Mouse (Mus musculus): ENCODE measurements around the gene Cdk5.
A peak's percentile ranks its signal among the peaks of the same experiment; 100 is the strongest.

The Cdk5 gene

DNA sequence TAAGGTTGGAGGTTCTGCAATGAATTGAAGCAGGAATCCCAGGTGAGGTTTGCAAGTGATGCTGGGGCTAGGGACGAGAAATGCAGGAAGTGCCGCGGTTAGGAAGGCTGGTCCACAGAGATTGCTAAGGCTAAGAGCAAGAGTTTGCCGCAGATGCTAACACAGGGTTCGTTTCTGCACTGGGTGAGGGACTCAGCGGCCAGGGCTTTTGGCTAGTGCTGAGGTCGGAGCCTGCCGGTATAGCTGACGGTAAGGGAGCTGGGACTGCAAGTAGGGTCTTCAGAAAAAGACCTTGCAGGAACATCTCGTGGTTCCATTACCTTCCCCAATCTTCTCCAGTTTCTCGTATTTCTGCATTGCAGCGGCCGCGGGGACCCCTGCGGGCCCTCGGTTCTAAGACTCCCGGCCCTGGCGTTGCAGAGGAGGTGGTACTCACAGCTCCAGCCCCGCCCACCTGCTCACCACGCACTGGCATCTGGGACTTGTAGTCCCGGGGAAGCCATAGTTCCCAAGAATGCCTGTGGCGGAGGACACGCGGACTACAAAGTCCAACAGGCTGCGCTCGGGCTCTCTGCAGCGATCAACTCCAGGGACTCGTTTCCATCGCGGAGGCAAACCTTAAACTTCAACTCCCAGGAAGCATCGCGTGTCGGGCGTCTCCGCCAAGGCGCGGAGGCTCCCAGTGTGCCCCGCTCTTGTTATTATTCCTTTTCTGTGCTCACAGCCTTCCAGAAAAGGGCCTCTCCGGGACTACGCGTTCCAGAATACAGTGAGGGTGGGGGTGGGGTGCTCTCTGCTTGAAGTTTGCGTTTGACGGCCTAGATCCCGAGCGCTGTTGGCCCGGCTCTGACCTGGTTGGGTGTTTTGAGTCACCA, at the start of gene Cdk5, which contains the start of gene Slc4a2:
Cdk5 (minus strand) TSS at position 402 of the 875 bp plus-strand sequence.
Slc4a2 (plus strand) TSS at position 709 of the 875 bp plus-strand sequence.
- DNase-seq (ENCODE audit: low spot score), result peak; percentile 100

DNA sequence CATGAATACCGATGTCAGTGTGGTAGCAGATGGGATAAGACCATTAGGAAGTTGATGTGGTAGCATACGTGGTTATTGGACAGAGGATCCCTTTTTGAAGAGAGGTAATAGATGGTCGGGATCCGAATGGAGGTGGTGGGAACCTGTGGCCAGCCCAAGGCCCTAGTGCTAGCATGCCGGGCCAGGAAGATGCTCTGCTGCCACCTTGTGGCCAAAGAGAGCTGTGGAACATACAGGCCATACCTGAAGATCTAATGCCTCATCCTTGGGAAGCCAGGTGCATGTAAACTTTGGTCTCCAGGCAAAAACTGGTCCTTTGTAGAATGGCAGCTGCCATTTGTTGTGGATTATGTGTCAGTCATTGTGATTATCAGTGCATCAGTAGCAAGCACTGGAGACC, 47.3 kb upstream of the Cdk5 start:
- DNase-seq (ENCODE audit: low spot score), result peak; percentile 78

DNA sequence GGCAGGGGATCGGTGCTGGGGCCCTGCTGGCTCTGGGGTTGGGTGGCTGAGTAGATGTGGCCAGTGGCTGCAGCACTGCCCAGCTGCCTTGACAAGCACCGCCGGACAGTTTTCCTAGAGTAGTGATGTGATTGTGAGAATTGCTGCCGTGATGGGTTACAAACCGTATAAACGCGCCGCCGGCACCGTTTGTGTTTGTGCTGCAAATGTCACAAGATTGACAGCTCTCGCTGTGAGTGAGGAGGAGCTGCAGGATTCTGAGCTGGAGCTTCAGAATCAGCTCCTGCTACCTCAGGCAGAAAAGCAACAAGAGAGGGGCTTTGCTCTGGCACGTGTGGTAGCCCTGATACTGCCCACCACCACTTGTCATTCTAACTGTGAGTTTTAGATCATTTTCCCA, 43.4 kb upstream of the Cdk5 start:
- DNase-seq (ENCODE audit: low spot score), result no peak

DNA sequence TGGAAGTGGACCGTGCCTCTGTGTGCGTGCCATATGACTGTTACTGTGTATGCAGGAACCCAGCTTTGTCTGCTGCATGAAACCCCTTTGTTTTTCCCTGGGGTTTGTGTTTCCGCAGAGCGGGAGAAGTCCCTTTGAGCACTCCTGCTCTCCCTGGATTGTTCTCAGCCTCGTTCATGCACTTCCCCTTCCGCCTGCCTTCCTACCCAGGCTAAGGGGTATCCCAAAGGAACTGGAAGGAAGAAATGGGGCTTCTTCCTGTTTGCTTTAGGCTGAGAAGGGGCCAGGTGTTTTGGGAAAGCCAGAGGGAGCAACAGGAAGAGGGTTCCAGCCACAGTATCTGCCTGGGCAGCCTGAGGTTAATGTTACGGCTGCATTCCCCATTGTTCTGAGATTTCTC, 32.3 kb upstream of the Cdk5 start:
- DNase-seq (ENCODE audit: low spot score), result no peak

DNA sequence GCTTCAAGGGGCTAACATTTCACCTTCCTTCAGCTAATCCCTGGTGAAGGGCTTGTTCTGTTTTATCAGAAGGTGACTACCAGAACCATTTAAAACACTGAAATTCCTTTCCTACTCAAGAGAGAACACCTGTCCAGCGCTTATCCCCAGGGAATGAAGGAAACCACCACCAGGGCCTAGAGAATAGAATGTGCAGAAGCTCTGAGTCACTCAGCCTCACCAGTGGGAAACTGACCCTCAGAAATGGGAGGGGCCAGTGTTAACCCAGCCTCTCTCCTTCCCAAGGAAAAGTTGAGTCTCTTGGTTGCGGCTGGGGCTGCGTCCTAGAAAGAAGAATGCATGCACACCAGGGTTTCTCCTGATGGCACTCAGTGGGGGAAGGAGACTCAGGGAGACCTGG, 31.7 kb upstream of the Cdk5 start:
- DNase-seq (ENCODE audit: low spot score), result no peak

DNA sequence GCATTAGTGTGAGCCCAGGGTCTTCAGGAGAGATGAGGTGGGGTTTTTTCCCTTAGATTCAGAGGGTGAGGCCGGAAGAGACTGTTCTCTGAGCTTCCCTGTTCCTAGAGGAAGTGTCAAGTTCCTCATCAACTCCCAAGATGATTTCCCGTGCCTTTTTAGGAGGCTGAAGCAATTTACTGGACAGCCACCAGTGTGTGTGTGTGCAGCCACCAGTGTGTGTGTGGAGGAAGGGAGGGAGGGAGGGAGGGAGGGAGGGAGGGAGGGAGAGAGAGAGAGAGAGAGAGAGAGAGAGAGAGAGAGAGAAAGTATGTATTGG, 30.6 kb upstream of the Cdk5 start:
- peak; percentile 52 for DNase-seq (ENCODE audit: low spot score)

DNA sequence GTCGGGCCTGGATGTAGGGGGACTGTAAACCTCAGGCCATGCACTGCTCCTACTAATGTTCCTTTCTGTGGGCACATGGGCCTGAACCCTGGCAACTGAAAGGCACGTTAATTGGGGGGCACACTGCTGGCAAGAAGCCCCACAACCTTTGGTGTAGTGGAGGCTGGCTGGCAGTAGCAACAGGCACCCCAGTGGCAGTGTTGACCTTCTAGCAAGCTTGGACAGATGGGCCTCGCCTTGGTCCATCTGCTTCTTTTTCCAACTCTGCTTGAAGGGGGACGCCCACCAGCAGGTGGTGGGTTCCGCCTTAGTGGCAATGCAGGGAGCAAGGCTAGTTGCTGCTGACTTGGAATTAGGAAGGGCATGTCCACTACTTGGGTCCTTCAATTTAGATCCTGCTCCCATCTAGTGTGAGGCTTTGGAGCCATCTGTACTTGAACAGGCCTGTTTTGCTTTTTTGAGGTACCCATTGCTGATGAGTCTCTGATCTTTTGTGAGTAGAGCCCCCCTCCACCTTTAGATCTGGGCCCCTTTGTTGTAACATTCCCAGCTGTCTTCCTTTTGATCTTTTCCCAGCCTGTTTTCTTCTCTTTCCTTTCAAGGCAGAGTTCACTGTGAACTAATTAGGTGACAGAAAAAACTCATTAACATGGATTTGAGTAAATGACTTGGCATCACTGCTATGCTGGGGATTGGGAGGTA, 30.1 kb upstream of the Cdk5 start:
- DNase-seq (ENCODE audit: low spot score), result no peak

DNA sequence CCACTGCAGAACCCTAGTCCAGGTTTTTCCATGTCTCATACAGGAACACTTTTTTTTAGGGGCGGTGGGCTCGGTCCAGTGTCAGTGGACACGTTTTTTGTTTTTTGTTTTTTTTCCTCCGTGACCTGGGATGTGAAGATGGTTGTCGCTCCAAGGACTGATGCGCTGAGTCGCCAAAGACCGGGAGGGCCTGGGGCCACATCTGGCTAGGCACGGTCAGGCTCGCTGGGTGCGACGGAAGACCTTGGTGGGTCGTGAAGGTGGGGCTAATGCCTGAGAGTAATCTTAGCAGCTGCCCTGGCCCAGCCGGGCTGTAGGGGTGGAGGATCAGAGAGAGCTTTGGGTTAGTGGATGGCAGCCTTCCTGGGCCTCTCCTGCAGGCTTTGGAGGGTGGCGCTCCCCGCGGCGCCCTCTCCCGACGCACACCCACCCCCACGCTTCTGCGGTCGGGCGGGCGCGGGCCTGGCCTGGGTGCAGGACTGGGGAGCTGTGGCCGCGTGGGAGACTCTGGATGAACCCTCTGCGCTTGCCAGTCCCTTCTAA, 29.4 kb upstream of the Cdk5 start:
- peak; percentile 23 for DNase-seq (ENCODE audit: low spot score)

DNA sequence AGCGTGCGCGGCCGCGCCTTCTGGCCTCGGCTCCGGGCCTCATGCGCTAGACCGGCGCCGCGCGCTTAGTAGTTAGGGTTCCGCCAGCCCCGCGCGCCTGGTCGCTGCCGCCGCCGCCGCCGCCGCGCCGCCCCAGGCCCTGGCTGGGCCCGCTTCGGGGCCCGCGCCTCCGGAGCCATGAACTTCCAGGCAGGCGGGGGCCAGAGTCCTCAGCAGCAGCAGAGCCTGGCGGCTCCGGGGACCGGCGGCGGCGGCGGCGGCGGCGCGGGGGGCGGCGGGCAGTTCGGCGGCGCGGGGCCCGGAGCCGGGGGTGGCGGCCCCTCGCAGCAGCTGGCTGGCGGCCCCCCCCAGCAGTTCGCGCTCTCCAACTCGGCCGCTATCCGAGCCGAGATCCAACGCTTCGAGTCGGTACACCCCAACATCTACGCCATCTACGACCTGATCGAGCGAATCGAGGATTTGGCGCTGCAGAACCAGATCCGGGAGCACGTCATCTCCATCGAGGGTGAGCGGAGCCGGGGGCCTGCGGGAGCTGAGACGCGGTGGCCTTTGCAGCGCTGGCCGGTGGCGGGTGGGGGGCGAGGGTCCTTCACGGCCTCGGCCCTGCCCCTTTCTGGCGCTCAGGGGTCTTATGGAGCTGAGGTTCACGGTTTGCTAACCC, 28.8 kb upstream of the Cdk5 start, which contains the start of gene Agap3:
Agap3 (plus strand) TSS at position 148 of the 661 bp plus-strand sequence.
- peak; percentile 31 for DNase-seq (ENCODE audit: low spot score)

DNA sequence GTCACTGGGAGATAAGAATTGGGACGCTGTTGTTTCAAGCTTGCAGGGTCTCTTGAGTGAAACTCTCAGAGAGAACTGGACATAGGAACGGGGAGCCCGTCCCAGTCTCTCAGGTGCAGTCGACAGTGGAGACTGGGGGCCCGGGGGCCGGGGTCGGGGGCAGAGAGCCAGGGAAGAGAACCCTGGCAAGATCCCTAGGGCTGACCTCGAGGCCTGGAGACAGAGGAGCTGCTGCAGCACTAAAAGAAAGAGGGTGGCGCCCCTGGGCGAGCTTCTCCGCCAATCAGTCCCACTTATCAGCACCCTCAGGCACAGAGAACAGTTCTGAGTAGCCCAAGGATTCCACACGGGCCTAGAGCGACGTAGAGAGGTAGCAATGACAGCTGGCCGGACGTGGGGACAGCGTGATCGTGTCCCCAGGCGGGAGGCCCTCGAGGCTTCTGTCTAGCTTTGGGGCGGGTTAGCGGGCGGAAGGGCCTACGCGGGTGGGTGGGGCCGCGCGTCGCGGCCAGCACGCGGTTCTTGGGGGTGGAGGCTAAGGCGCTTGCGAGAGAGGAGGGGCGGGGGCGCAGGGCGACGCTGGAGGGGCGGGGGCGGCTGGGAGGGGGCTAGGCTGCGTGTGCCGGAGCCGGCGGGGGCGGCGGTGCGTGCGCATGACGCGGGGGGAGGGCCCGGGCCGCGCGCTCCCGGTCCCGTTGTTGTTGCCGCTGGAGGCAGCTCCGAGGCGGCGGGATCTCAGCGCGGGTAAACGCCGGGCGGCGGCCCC, 28.1 kb upstream of the Cdk5 start:
- peak; percentile 83 for DNase-seq (ENCODE audit: low spot score)

DNA sequence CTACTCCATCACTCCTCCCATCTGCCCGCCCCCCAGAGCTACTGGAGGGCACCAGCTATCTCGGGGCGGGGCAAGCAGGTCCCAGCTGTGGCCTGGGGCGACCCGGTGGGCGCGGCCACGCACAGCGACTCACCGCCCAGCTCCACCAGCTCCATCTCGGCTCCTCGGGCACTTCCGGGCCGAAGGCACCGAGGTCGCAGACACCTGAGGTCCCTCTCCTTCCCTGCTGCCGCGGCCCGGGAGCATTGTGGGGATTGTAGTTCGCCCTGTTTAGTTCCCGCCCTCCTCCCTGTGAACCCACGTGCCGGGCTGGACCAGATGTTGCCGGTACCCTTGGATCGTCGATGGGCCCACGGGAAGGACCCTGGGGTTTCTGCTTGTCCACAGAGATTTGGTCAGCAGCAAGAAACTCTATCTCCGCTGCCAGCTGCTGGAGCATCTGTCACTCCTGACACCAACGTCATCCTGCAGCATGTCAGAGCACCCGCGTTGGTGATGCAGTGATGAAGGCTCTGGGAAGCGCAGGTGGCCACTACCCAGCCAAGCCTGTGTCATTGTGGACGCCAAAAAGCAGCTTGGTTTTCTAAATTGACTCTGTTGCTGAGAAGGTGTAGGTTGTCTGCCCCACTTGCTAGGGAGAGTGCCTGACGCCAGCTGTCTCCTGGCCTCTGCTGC, 24.4 kb upstream of the Cdk5 start, which contains the start of gene Tmub1:
Tmub1 (minus strand) TSS at position 231 of the 675 bp plus-strand sequence.
- DNase-seq (ENCODE audit: low spot score), result peak; percentile 70

DNA sequence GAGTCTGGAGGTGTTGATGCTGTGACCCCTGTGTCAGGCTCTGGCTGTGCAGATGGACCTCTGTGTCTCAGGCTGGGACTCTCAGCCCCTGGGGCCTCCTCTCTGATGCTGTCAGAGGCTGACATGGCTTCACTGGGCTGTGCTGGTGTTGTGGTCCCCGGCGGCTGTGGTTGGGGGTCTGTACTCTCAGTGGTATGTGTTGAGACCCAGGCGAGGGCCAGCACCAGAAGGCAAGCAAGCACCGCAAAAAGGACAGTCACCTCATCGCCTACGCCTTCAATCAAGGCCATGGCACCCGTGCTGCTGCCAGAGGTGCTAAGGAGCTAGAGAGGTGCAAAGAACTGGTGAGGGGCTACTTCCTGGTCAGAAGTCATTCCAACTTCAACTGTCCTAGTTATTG, 23.3 kb upstream of the Cdk5 start:
- DNase-seq (ENCODE audit: low spot score), result no peak

DNA sequence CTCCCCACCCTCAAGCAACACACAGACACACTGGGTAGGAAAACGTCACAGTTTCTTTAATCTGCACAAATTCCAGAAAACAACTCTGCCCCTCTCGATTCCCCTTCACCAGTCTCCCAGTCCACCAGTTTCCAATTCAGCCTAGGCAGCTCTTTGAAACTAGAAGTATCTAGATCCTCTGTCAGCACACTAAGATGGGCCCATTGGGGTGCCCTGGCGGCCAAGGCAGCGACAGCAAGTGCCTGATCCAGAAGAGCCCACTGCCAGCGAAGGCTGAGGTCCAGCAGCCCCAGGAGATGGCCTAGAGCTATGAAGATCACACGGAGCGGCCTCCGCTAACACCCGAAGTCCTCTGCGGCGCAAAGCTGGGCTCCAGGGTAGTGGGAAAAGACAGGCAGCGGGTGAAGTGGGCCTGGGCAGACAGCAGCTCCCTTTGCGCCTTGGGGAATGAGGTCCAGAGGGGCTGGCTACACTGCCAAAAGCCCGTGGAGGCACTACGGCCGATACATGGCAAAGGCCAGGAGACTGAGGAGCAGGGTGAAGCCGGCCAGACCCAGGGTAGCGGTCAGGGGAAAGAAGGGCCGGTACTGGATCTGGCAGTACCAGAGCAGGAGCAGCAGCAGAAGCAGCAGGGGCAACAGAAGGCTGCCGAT, 22.2 kb upstream of the Cdk5 start:
- no peak for DNase-seq (ENCODE audit: low spot score)

DNA sequence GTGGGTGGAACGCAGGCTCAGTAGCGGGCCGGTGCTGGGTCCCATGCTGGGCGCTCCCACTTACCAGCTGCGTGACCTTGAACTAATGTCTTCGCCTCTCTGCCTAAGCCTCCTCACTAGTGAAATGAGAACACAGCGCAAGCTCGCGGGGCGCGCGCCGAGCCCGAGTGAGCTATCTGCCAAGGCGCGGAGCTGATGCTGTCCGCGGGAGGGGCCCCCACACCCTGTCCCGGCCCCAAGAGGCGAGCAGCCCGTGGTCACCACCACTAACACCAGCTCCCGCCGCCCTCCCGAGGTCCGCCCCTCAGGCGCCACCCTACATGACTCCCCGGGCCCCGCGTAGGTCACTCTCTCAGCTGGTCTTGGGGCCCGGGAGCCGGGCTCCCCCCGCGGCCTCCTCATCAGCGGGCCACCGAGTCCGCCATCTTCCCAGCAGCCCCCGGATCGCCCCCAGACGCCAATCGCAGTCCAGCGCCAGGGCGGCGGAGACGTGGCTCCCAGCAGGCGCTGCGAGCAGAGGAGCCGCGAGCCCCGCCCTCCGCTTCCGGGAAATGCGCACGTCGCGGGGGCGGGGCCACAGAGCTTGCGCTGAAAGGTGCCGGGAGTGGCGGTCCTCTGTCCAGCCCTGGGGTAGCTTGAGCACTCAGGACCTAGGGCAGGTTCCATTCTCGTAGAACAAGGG, 21.6 kb upstream of the Cdk5 start, which contains the start of gene Fastk:
Fastk (minus strand) TSS at position 542 of the 682 bp plus-strand sequence.
- DNase-seq (ENCODE audit: low spot score), result peak; percentile 88

DNA sequence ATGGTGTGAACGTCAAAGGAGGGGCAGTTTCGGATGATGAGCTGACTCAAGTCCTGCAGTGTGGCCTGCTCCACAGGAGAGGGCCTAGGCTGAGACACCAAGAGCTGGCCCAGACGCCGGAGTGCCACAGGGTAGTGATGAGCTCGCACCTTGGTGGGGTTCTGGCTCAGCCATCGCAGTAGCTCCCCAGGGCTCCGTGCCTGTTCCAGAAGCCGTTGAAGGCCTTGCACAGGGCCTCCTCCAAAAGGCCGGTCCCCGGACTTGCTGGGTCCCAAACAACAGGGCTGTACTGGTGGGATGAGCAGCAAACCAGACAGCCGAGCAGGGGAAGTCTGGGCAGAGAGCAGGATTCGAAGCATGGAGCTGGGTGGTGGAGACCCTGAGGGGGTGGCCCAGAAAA, 20.6 kb upstream of the Cdk5 start:
- DNase-seq (ENCODE audit: low spot score), result no peak

DNA sequence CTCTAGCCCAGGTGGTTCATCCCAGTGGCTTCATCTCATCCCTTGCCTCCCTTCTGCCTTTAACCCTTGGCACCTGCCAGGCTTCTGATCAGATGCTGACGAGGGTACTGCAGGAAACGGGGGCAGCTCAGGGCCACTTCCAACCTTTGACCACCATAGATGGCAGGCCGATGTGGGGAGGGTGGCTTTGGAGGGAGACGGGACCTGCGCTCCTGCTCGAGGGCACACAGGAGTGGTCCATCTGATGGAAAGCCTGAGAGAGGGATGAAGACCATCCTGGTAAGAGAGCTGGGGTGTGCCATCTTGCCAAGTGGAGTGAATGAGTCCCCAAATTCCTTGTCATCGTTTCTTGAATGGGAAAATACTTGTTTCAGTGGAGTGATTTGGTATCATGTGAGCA, 19.9 kb upstream of the Cdk5 start:
- DNase-seq (ENCODE audit: low spot score), result no peak

DNA sequence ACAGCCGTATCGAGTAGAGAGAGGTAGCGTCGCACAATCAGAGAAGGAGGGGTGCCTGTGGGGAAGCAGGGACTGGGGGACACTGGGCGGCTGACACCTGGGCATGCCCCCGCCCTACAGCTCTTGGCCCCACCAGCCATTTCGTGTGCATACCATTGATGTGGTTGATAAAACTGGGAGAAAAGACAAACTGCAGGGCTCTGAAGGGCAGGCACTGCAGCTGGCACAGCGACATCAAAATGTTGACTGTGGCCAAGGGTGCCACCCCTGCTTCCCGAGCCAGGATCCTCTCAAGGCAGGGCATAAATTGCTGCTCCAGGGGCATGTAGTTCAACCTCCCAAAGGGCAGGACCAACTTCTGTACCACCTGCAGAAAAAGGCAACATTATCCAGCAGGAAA, 18.7 kb upstream of the Cdk5 start:
- DNase-seq (ENCODE audit: low spot score), result no peak

DNA sequence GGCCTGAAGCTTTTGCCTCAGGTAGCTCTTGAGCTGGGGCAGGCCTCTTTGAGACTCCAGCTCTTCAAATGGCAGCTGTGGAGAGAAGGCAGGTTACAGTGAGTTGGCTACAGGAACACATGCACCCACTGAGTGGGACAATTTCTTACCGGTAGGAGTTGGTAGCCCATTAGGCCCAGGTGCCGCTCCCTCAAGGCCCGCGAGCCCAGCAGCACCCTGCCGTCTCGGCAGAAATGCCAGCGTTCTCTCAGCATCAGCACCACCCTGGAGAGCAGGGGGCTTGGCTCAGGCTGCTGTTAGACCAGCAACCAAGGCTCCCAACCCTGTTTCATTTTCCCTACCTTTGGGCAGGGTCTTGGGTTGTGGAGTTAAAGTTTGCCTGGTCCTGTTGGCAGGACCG, 17.9 kb upstream of the Cdk5 start:
- DNase-seq (ENCODE audit: low spot score), result no peak

DNA sequence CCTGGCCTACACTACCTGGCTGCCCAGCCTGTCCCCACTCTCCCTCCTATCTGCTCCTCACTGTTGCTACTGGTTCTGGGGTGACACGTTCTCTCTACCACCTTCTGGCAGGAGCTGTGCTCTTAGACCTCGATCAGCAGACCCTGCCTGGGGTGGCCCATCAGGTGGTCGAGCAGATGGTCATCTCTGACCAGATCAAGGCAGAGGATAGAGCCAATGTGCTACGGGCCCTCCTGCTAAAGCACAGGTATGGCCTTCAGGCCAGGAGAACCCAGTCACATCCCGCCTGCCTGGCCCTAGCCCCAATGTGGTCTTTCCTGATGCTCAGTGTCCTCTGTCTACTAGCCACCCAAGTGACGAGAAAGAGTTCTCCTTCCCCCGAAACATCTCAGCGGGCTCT, 10.7 kb upstream of the Cdk5 start:
- DNase-seq (ENCODE audit: low spot score), result no peak

DNA sequence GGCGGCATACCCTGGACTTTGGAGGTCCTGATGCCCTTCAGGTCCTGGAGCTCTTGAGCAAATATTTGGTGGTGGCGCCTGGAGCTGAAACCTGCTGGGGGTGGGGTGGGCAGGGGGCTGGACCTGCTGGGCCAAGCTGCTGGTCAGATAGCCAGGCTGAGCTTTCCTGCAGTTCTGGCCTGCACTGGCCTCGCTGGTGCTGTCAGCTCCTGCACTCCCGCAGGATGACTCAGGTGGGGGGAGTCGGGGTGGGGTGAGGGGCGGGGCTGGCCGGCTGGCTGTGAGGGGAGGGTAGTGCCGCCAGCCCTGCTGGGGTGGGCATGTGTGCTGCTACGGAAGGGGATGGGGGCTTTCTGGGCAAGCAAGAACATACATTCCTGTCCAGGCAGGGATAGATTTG, 5.3 kb upstream of the Cdk5 start:
- no peak for DNase-seq (ENCODE audit: low spot score)

Measured in adipocyte (in vitro differentiated cells).